Mouse (Mus musculus): Measurements from ENCODE around the gene Got1. TPM values are rescaled to one million over a fixed set of nuclear protein-coding genes. Genes with fewer than 3 reads are reported as not detected.

Gene Got1
- total and polyA plus RNA-seq, 3 experiments, result 131 to 228 (median 176) TPM

GRCm38 (mm10) chr19:43451563-43451962 lies 72.8 kb downstream of the Got1 start:
- no peak overlapping the region for H3K9ac ChIP-seq (ENCODE audit: insufficient read depth, low read depth)
- TF ChIP-seq BHLHE40 (IDR thresholded peaks at IDR 0.05; ENCODE audit: low read depth, low read length) (no peak), CHD2 (IDR thresholded peaks at IDR 0.05; ENCODE audit: low read length) (no peak), ZMIZ1 (IDR thresholded peaks at IDR 0.05; ENCODE audit: low read depth, low read length) (no peak), MAFK (IDR thresholded peaks at IDR 0.05; ENCODE audit: insufficient replicate concordance, low read length) (no peak)
- H3K36me3 ChIP-seq (replicated peaks in 1 of 2; ENCODE audit: control insufficient read depth in 1 of 2, insufficient read depth in 1 of 2, low read length in 1 of 2), result no peaks in the 10 kb centered on the region
- in situ Hi-C loops (cut with MboI; ENCODE audit: low pct_ligation_motif_present, low pct_unique_long_range_greater_than_20kb, low sequenced_read_pairs) (no loop called here), dilution Hi-C loops (cut with MboI; ENCODE audit: extremely low pct_ligation_motif_present, extremely low pct_unique_long_range_greater_than_20kb, low sequenced_read_pairs) (no loop called here)
- no peak overlapping the region for H3K4me2 ChIP-seq (ENCODE audit: insufficient read depth, low read depth, poor library complexity, severe bottlenecking)
- H3K27me3 ChIP-seq (replicated peaks), result no peaks in the 10 kb centered on the region
- no peak overlapping the region for H3K27ac ChIP-seq (ENCODE audit: insufficient read depth, low read depth)
- no peak for DNase-seq (ENCODE audit: extremely low read depth)
- H3K4me3 ChIP-seq (replicated peaks in 1 of 3; ENCODE audit: low read depth in 2 of 3, low read length in 2 of 3, poor library complexity in 1 of 3), result no peak overlapping the region
- peaks cover 0 to 4% of the 10 kb centered on the region in 2 experiments; a peak in 2 of 4 replicates for H3K4me1 ChIP-seq (ENCODE audit: control insufficient read depth in 1 of 2, insufficient read depth in 2 of 2)
- no peaks in the 10 kb centered on the region for H3K79me2 ChIP-seq (replicated peaks; ENCODE audit: control insufficient read depth, extremely low read depth, insufficient read depth, poor library complexity, severe bottlenecking)
- no peaks in the 10 kb centered on the region for H3K9me3 ChIP-seq (replicated peaks; ENCODE audit: low read length)

Other genes with a start within 250 kb of the Got1 start
- gene Hpse2, start 136.2 kb downstream of the Got1 start, total RNA-seq (2012; rRNA removed), result not detected in 2 replicates
- gene Hpse2, start 136.2 kb downstream of the Got1 start, total RNA-seq (2014; rRNA removed), result not detected in 2 replicates
- gene Hpse2, start 136.2 kb downstream of the Got1 start, polyA plus RNA-seq (2012; ENCODE audit: insufficient read length, low read depth), result not detected in 2 replicates
- gene Cnnm1, start 84.2 kb downstream of the Got1 start, total RNA-seq (2012; rRNA removed), result not detected in 2 replicates
- gene Cnnm1, start 84.2 kb downstream of the Got1 start, total RNA-seq (2014; rRNA removed), result not detected in 2 replicates
- gene Cnnm1, start 84.2 kb downstream of the Got1 start, polyA plus RNA-seq (2012; ENCODE audit: insufficient read length, low read depth), result not detected in 2 replicates
- not detected in 2 replicates for gene Nkx2-3, start 87.7 kb upstream of the Got1 start, total RNA-seq (2012; rRNA removed)
- not detected in 2 replicates for gene Nkx2-3, start 87.7 kb upstream of the Got1 start, total RNA-seq (2014; rRNA removed)
- gene Nkx2-3, start 87.7 kb upstream of the Got1 start, polyA plus RNA-seq (2012; ENCODE audit: insufficient read length, low read depth), result 0.15 TPM in 1 of 2 replicates, not detected in the other
- 33.0 and 35.2 TPM in 2 replicates for gene Slc25a28, start 150.3 kb upstream of the Got1 start, total RNA-seq (2012; rRNA removed)
- 37.8 and 41.5 TPM in 2 replicates for gene Slc25a28, start 150.3 kb upstream of the Got1 start, total RNA-seq (2014; rRNA removed)
- 42.8 and 48.1 TPM in 2 replicates for gene Slc25a28, start 150.3 kb upstream of the Got1 start, polyA plus RNA-seq (2012; ENCODE audit: insufficient read length, low read depth)
- 6.0 and 7.7 TPM in 2 replicates for gene Entpd7, start 165.1 kb upstream of the Got1 start, total RNA-seq (2012; rRNA removed)
- gene Entpd7, start 165.1 kb upstream of the Got1 start, total RNA-seq (2014; rRNA removed), result 2.7 and 2.9 TPM in 2 replicates
- 3.9 and 4.0 TPM in 2 replicates for gene Entpd7, start 165.1 kb upstream of the Got1 start, polyA plus RNA-seq (2012; ENCODE audit: insufficient read length, low read depth)
- 10.0 and 10.1 TPM in 2 replicates for gene Cutc, start 228.4 kb upstream of the Got1 start, total RNA-seq (2012; rRNA removed)
- 18.2 and 18.5 TPM in 2 replicates for gene Cutc, start 228.4 kb upstream of the Got1 start, total RNA-seq (2014; rRNA removed)
- 22.7 and 29.4 TPM in 2 replicates for gene Cutc, start 228.4 kb upstream of the Got1 start, polyA plus RNA-seq (2012; ENCODE audit: insufficient read length, low read depth)
- 17.4 and 19.3 TPM in 2 replicates for gene Cox15, start 228.4 kb upstream of the Got1 start, total RNA-seq (2012; rRNA removed)
- 18.1 and 20.2 TPM in 2 replicates for gene Cox15, start 228.4 kb upstream of the Got1 start, total RNA-seq (2014; rRNA removed)
- 24.6 and 26.9 TPM in 2 replicates for gene Cox15, start 228.4 kb upstream of the Got1 start, polyA plus RNA-seq (2012; ENCODE audit: insufficient read length, low read depth)